Mouse (Mus musculus) megakaryocyte-erythroid progenitor cell, adult 5-6 weeks (primary cell): ENCODE data around the gene Hist1h4b. TPM values are rescaled to one million over a fixed set of nuclear protein-coding genes. Genes with fewer than 3 reads are reported as not detected.

Experiments
- ATAC-seq: replicated peaks from 2 replicates; pipeline ENCODE4 v1.8.0; 2016; ENCODE audit warnings: mild to moderate bottlenecking, inconsistent platforms; ENCODE audit not compliant: severe bottlenecking, poor library complexity, low FRiP score, low TSS enrichment
- total RNA-seq, 2 experiments: library from RNA; stranded (forward) in 1 of 2; stranded (reverse) in 1 of 2; fragments of 200-1000, 215-1000 nt in 1 of 2; fragments of >200 nt in 1 of 2; fragmentation: Nextera tagmentation in 1 of 2; gene quantifications; 2 replicates each; pipeline ENCODE4 v1.2.3; 2014 to 2017

Hist1h4b gene
- total RNA-seq, 2 experiments from 2014 or later = 164 to 733 TPM

GRCm38 (mm10) chr13:23752742-23753172, 4.1 kb upstream of the Hist1h4b start:
- no peak for ATAC-seq

GRCm38 (mm10) chr13:23753314-23754078, 3.3 kb upstream of the Hist1h4b start:
- no peak for ATAC-seq

- no peak for ATAC-seq
These were observed 1.8 kb upstream of the Hist1h4b start for GRCm38 (mm10) chr13:23755000-23755399.

- ATAC-seq = peak; percentile 38
These were observed 479 bp downstream of the Hist1h4b start for GRCm38 (mm10) chr13:23757211-23757773.

- ATAC-seq = no peak
These were observed 1.1 kb downstream of the Hist1h4b start for GRCm38 (mm10) chr13:23757921-23758320.

GRCm38 (mm10) chr13:23759251-23759771, 2.5 kb downstream of the Hist1h4b start:
- ATAC-seq = no peak

- ATAC-seq = no peak
These were observed 3.1 kb downstream of the Hist1h4b start for GRCm38 (mm10) chr13:23759916-23760239.

- no peak for ATAC-seq
These were observed 3.6 kb downstream of the Hist1h4b start for GRCm38 (mm10) chr13:23760240-23760971.

GRCm38 (mm10) chr13:23760972-23761864, 4.4 kb downstream of the Hist1h4b start, which contains the start of gene Hist1h4a:
Gene Hist1h4a (minus strand): TSS chr13:23761230.
- ATAC-seq = peak; percentile 42

- peak; percentile 40 for ATAC-seq
These were observed 5.3 kb downstream of the Hist1h4b start, which contains the start of gene Hist1h3a for GRCm38 (mm10) chr13:23761871-23762821. Gene Hist1h3a (minus strand): TSS chr13:23762386.

GRCm38 (mm10) chr13:23763242-23763585, 6.4 kb downstream of the Hist1h4b start:
- no peak for ATAC-seq

GRCm38 (mm10) chr13:23763586-23764323, 6.9 kb downstream of the Hist1h4b start, which contains the start of gene Hist1h1a:
Gene Hist1h1a (plus strand): TSS chr13:23763666.
- ATAC-seq = peak; percentile 43

GRCm38 (mm10) chr13:23764324-23765171, 7.7 kb downstream of the Hist1h4b start:
- no peak for ATAC-seq

- ATAC-seq = no peak
These were observed 8.3 kb downstream of the Hist1h4b start for GRCm38 (mm10) chr13:23765172-23765513.

GRCm38 (mm10) chr13:23766772-23767171, 10.0 kb downstream of the Hist1h4b start:
- no peak for ATAC-seq

- ATAC-seq = no peak
These were observed 12.1 kb downstream of the Hist1h4b start for GRCm38 (mm10) chr13:23768834-23769397.
